8 mouse cellular contexts compared by ENCODE assay signal in genomic region chr2:168128211-168128859, GRCm38 (mm10). TPM values are rescaled to one million over a fixed set of nuclear protein-coding genes. Genes with fewer than 3 reads are reported as not detected.
DNase-seq lines count a peak whose midpoint lies in the region; ATAC-seq lines count a peak whose summit lies in the region.

No protein-coding gene starts in this region.

- H3K9ac ChIP-seq in hindbrain, embryonic 13.5 days = no peak overlapping the region

- WGBS in hindbrain, embryonic 13.5 days = 28% methylated on average over 12 of the region's 14 CpGs

- H3K27me3 ChIP-seq in hindbrain, embryonic 13.5 days = no peaks in the 10 kb centered on the region

- H3K4me1 ChIP-seq in hindbrain, embryonic 13.5 days (replicated peaks) = peaks cover 15% of the 10 kb centered on the region

- no peaks in the 10 kb centered on the region for H3K36me3 ChIP-seq in hindbrain, embryonic 13.5 days

- peak; percentile 68 for ATAC-seq in hindbrain, embryonic 13.5 days (ENCODE audit: low FRiP score)

- H3K27ac ChIP-seq in hindbrain, embryonic 13.5 days = no peak overlapping the region

- H3K9me3 ChIP-seq in hindbrain, embryonic 13.5 days = no peaks in the 10 kb centered on the region

- no peak overlapping the region for H3K4me2 ChIP-seq in hindbrain, embryonic 13.5 days

- H3K4me3 ChIP-seq in hindbrain, embryonic 13.5 days = no peak overlapping the region

- DNase-seq in MN1 (ENCODE audit: low spot score) = peak; percentile 80
- peak; percentile 93 to 95 for DNase-seq in cerebellum, postnatal 10 days
- DNase-seq in frontal cortex, postnatal 14 days (ENCODE audit: low spot score in 2 of 2) = peak; percentile 88 to 91
- DNase-seq in layer of hippocampus, postnatal 14 days (ENCODE audit: low spot score in 2 of 2) = peak; percentile 83 to 92
- DNase-seq in lung, postnatal 10 days = peak; percentile 96
- peak; percentile 93 for DNase-seq in retina, embryonic 14.5 days (ENCODE audit: low spot score)
- peak; percentile 79 to 82 for DNase-seq in thymus, postnatal 36 days

RNA-seq across cellular contexts. Expression of gene Pard6b, which starts 47.5 kb away (rescaled TPM):
- polyA plus RNA-seq in hindbrain, embryonic 13.5 days (2015; fragmentation: Nextera tagmentation; extraction: Ambion mirVana) = 7.5 and 7.9 TPM in 2 replicates
- total RNA-seq in layer of hippocampus, postnatal 14 days (2021) = 1 to 10 TPM; 3.4 to 5.3 TPM
